20 mouse cellular contexts compared by ENCODE assay signal in the genomic region with DNA sequence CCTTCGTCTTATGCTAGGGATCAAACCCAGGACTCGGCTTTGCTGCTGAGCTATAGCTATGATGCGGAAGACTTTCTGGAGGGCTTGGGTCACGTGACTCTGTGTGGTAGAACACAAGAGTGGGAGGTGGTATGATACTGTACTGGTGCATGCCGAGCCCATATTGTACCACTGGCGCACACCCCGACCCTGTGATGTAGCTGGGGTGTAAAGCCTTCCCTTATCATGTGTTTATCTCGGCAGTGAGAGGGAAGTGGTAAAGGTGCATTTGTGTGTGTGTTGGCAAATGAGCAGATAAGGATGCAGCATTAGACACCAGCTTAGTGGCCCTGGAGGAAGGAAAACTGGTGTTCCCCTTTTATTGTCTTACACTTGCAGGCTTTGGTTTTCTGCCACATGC.
DNase-seq lines count a peak whose midpoint lies in the region; ATAC-seq and TF ChIP-seq lines count a peak whose summit lies in the region.
"Had no signal": no experiment of that assay in that cellular context is flagged by ENCODE, and none has a peak within 500 bp of the region (broad histone marks: within the 10 kb centered on the region; RNA-seq: fewer than 3 reads in every experiment).

No protein-coding gene starts in this region.

- no peak for DNase-seq in midbrain, postnatal 0 days (ENCODE audit: low spot score)
- DNase-seq in thymus, adult 2 months: peak; percentile 46
- no peak for DNase-seq in cerebellum, postnatal 4 days (ENCODE audit: low spot score in 2 of 2)
- no peak for DNase-seq in heart, embryonic 10.5 days (ENCODE audit: low spot score)
- DNase-seq in gastrocnemius, adult 8-10 months (ENCODE audit: low spot score in 2 of 2): no peak
- DNase-seq: cerebellum, postnatal 14 days; heart, adult 18-20 months; kidney, adult 18-20 months; kidney, postnatal 36 days; spleen, adult 18-20 months had no signal

- no peak overlapping the region for H3K4me3 ChIP-seq in midbrain, embryonic 16.5 days (ENCODE audit: low read depth, low read length)
- no peak overlapping the region for H3K4me3 ChIP-seq in midbrain, postnatal 0 days (ENCODE audit: low read depth, low read length)
- H3K4me3 ChIP-seq in thymus, adult 2 months (ENCODE audit: control insufficient read depth, insufficient read depth, low read length): no peak overlapping the region
- no peak overlapping the region for H3K4me3 ChIP-seq in heart, embryonic 10.5 days
- H3K4me3 ChIP-seq: forebrain, embryonic 13.5 days; limb, embryonic 10.5 days; liver, embryonic 12.5 days; lung, embryonic 15.5 days; myocyte had no signal

- TF ChIP-seq POLR2A in thymus, adult 2 months (IDR thresholded peaks at IDR 0.05; ENCODE audit: control insufficient read depth, extremely low read depth, insufficient read depth, low read length, poor library complexity): no peak

- 87% methylated on average over 8 of the region's 8 CpGs for WGBS in midbrain, embryonic 16.5 days
- 84% methylated on average over 8 of the region's 8 CpGs for WGBS in midbrain, postnatal 0 days
- 14% methylated on average over 8 of the region's 8 CpGs for WGBS in thymus, adult 2 months
- WGBS in heart, embryonic 10.5 days: 78% methylated on average over 8 of the region's 8 CpGs

- no peak overlapping the region for H3K27ac ChIP-seq in midbrain, embryonic 16.5 days (ENCODE audit: low read length)
- no peak overlapping the region for H3K27ac ChIP-seq in midbrain, postnatal 0 days (ENCODE audit: low read depth, low read length)
- no peak overlapping the region; the same call in 1 of the 2 replicates for H3K27ac ChIP-seq in thymus, adult 2 months (ENCODE audit: control insufficient read depth, insufficient read depth, low read length)
- H3K27ac ChIP-seq in heart, embryonic 10.5 days: no peak overlapping the region
- H3K27ac ChIP-seq: forebrain, embryonic 13.5 days; hindbrain, embryonic 14.5 days; limb, embryonic 10.5 days; liver, embryonic 12.5 days; lung, embryonic 15.5 days; stomach, postnatal 0 days had no signal

- H3K36me3 ChIP-seq in midbrain, embryonic 16.5 days (ENCODE audit: control insufficient read depth, insufficient read depth, low read length): peaks cover 6% of the 10 kb centered on the region; the same call in 1 of the 2 replicates
- H3K36me3 ChIP-seq in midbrain, postnatal 0 days (ENCODE audit: insufficient read depth, low read length): peaks cover 11% of the 10 kb centered on the region; the same call in 1 of the 2 replicates
- no peaks in the 10 kb centered on the region for H3K36me3 ChIP-seq in thymus, adult 2 months (ENCODE audit: control insufficient read depth, insufficient read depth, low read length)
- H3K36me3 ChIP-seq in heart, embryonic 10.5 days: no peaks in the 10 kb centered on the region
- H3K36me3 ChIP-seq: liver, embryonic 12.5 days; lung, embryonic 15.5 days had no signal

- no peaks in the 10 kb centered on the region for H3K9me3 ChIP-seq in midbrain, embryonic 16.5 days (replicated peaks; ENCODE audit: control insufficient read depth, low read length, poor library complexity, severe bottlenecking)
- no peaks in the 10 kb centered on the region for H3K9me3 ChIP-seq in midbrain, postnatal 0 days (ENCODE audit: low read length)
- H3K9me3 ChIP-seq in heart, embryonic 10.5 days: no peaks in the 10 kb centered on the region
- H3K9me3 ChIP-seq: forebrain, embryonic 13.5 days; limb, embryonic 10.5 days; liver, embryonic 12.5 days; lung, embryonic 15.5 days had no signal

- no peaks in the 10 kb centered on the region for H3K4me1 ChIP-seq in midbrain, embryonic 16.5 days (ENCODE audit: control insufficient read depth, insufficient read depth, low read length)
- no peaks in the 10 kb centered on the region for H3K4me1 ChIP-seq in midbrain, postnatal 0 days (ENCODE audit: insufficient read depth, low read length)
- H3K4me1 ChIP-seq in thymus, adult 2 months (replicated peaks; ENCODE audit: control insufficient read depth, insufficient read depth, low read length): no peaks in the 10 kb centered on the region
- H3K4me1 ChIP-seq in heart, embryonic 10.5 days: no peaks in the 10 kb centered on the region
- H3K4me1 ChIP-seq: lung, embryonic 15.5 days had no signal

- no peak overlapping the region for H3K4me2 ChIP-seq in midbrain, embryonic 16.5 days (ENCODE audit: low read length)
- no peak overlapping the region for H3K4me2 ChIP-seq in midbrain, postnatal 0 days (ENCODE audit: low read depth, low read length, poor library complexity, severe bottlenecking)
- H3K4me2 ChIP-seq: forebrain, embryonic 13.5 days; hindbrain, embryonic 14.5 days; liver, embryonic 12.5 days; lung, embryonic 15.5 days had no signal

- no peak overlapping the region for H3K9ac ChIP-seq in midbrain, embryonic 16.5 days (ENCODE audit: low read depth, low read length)
- H3K9ac ChIP-seq in midbrain, postnatal 0 days (replicated peaks; ENCODE audit: low read length, poor library complexity, severe bottlenecking): no peak overlapping the region
- H3K9ac ChIP-seq: forebrain, embryonic 13.5 days; hindbrain, embryonic 14.5 days; liver, embryonic 12.5 days; lung, embryonic 15.5 days had no signal

- 0 out of 2 replicates have a peak, but pooled peaks have one; percentile 23 for ATAC-seq in midbrain, embryonic 16.5 days
- ATAC-seq in midbrain, postnatal 0 days (ENCODE audit: low FRiP score): no peak
- peak; percentile 73 for ATAC-seq in granulocyte monocyte progenitor cell, adult 5-6 weeks (replicated peaks; ENCODE audit: poor library complexity, severe bottlenecking)
- ATAC-seq: forebrain, embryonic 13.5 days; liver, embryonic 12.5 days had no signal

- no peaks in the 10 kb centered on the region for H3K27me3 ChIP-seq in midbrain, embryonic 16.5 days (ENCODE audit: control insufficient read depth, insufficient read depth, low read depth, low read length)
- H3K27me3 ChIP-seq in midbrain, postnatal 0 days (ENCODE audit: insufficient read depth, low read length): no peaks in the 10 kb centered on the region
- no peaks in the 10 kb centered on the region for H3K27me3 ChIP-seq in thymus, adult 2 months (ENCODE audit: control insufficient read depth, insufficient read depth, low read length)
- no peaks in the 10 kb centered on the region for H3K27me3 ChIP-seq in heart, embryonic 10.5 days (ENCODE audit: insufficient read depth, poor library complexity, severe bottlenecking)
- H3K27me3 ChIP-seq: CH12.LX; forebrain, embryonic 13.5 days; liver, embryonic 12.5 days; lung, embryonic 15.5 days had no signal

- TF ChIP-seq CTCF in midbrain, postnatal 0 days (IDR thresholded peaks at IDR 0.05): no peak
- no peak for TF ChIP-seq CTCF in thymus, adult 2 months (IDR thresholded peaks at IDR 0.05; ENCODE audit: borderline replicate concordance, control insufficient read depth, extremely low read depth, insufficient read depth, low read length, poor library complexity)
